Mouse (Mus musculus) cerebellum, adult 2 months (tissue): ENCODE results near the gene Prr36.

Experiments
- CTCF ChIP-seq: fragments of 200-500 bp; IDR thresholded peaks from 2 replicates; pipeline ENCODE4 v1.5.1; 2011; ENCODE audit warnings: low read depth, mild to moderate bottlenecking, control low read depth, low read length, moderate library complexity, borderline replicate concordance; ENCODE audit not compliant: insufficient read depth
- POLR2A ChIP-seq: fragments of 200-500 bp; IDR thresholded peaks from 2 replicates; pipeline ENCODE4 v1.6.1; 2011; ENCODE audit warnings: low read length, control low read depth, borderline replicate concordance; ENCODE audit not compliant: insufficient read depth

GRCm38 (mm10) chr8:4230612-4231351 is 13.5 kb upstream of the Prr36 start:
- TF ChIP-seq CTCF (no peak), POLR2A (no peak)
